24 mouse cellular contexts compared by ENCODE assay signal in the genomic region with DNA sequence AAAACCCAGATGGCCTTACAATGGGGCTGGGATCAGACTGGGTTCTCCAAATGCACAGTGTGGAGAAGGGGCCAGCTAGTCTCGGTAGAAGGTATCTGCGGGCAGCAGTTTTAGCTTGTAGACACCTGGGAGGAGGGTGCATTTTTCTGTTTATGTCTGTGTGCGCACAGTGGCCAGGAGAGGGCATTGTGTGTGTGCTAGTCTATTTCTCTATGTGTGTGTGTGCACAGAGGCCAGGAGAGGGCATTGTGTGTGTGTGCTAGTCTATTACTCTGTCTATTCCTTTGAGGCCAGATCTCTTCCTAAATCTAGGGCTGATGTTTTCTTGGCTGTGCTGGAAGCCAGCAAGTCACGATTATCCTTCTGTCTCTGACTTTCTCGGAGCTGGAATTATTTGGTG. TPM values are rescaled to one million over a fixed set of nuclear protein-coding genes. Genes with fewer than 3 reads are reported as not detected.
DNase-seq lines count a peak whose midpoint lies in the region; ATAC-seq and TF ChIP-seq lines count a peak whose summit lies in the region.
"Had no signal": no experiment of that assay in that cellular context is flagged by ENCODE, and none has a peak within 500 bp of the region (broad histone marks: within the 10 kb centered on the region; RNA-seq: fewer than 3 reads in every experiment).

No protein-coding gene starts in this region.

- H3K4me2 ChIP-seq in heart, postnatal 0 days (ENCODE audit: low read depth, low read length), result no peak overlapping the region
- no peak overlapping the region for H3K4me2 ChIP-seq in heart, embryonic 11.5 days
- no peak overlapping the region for H3K4me2 ChIP-seq in liver, embryonic 11.5 days
- H3K4me2 ChIP-seq in CH12.LX (ENCODE audit: insufficient read depth, low read depth, poor library complexity, severe bottlenecking), result no peak overlapping the region
- H3K4me2 ChIP-seq: forebrain, embryonic 12.5 days; hindbrain, embryonic 15.5 days; midbrain, embryonic 11.5 days had no signal

- H3K9me3 ChIP-seq in heart, postnatal 0 days (replicated peaks; ENCODE audit: control insufficient read depth, low read length), result no peaks in the 10 kb centered on the region
- H3K9me3 ChIP-seq in heart, embryonic 11.5 days (replicated peaks; ENCODE audit: control insufficient read depth, low read length), result no peaks in the 10 kb centered on the region
- H3K9me3 ChIP-seq in liver, embryonic 11.5 days (ENCODE audit: control insufficient read depth, low read length), result no peaks in the 10 kb centered on the region
- peaks cover 4% of the 10 kb centered on the region for H3K9me3 ChIP-seq in CH12.LX (replicated peaks; ENCODE audit: low read length)
- H3K9me3 ChIP-seq in forebrain, embryonic 10.5 days, result no peaks in the 10 kb centered on the region
- H3K9me3 ChIP-seq: embryonic facial prominence, embryonic 10.5 days; forebrain, embryonic 12.5 days; heart, embryonic 10.5 days; hindbrain, embryonic 15.5 days had no signal

- no peak for TF ChIP-seq EP300 in heart, postnatal 0 days (IDR thresholded peaks at IDR 0.05; ENCODE audit: low read depth)
- no peak for TF ChIP-seq EP300 in CH12.LX (IDR thresholded peaks at IDR 0.05; ENCODE audit: low read length)

- no peak for DNase-seq in heart, postnatal 0 days (ENCODE audit: low spot score)
- no peak for DNase-seq in liver, adult 2 months (ENCODE audit: extremely low read depth, low read depth, low spot score)
- no peak for DNase-seq in liver, embryonic 11.5 days (ENCODE audit: low spot score)
- peak; percentile 3 for DNase-seq in CH12.LX (ENCODE audit: extremely low read depth)
- no peak for DNase-seq in forebrain, embryonic 10.5 days (ENCODE audit: extremely low spot score, low spot score)
- DNase-seq in cerebellum, postnatal 4 days (ENCODE audit: low spot score in 2 of 2), result no peak
- DNase-seq: adrenal gland, postnatal 10 days; cerebellum, postnatal 14 days; gastrocnemius, postnatal 36 days; heart, postnatal 14 days; kidney, adult 8-10 months; lung, postnatal 4 days; right cerebral cortex, postnatal 4 days; thymus, postnatal 14 days had no signal

- H3K4me3 ChIP-seq in heart, postnatal 0 days (ENCODE audit: low read depth, low read length), result no peak overlapping the region
- no peak overlapping the region for H3K4me3 ChIP-seq in heart, embryonic 11.5 days (ENCODE audit: low read depth, low read length)
- H3K4me3 ChIP-seq in liver, adult 2 months (ENCODE audit: insufficient read depth, low read depth, low read length), result no peak overlapping the region
- H3K4me3 ChIP-seq in liver, embryonic 11.5 days (ENCODE audit: low read depth, low read length), result no peak overlapping the region
- H3K4me3 ChIP-seq in CH12.LX (replicated peaks in 1 of 3; ENCODE audit: low read depth in 2 of 3, low read length in 2 of 3, poor library complexity in 1 of 3), result no peak overlapping the region
- H3K4me3 ChIP-seq in forebrain, embryonic 10.5 days, result no peak overlapping the region
- H3K4me3 ChIP-seq: embryonic facial prominence, embryonic 10.5 days; forebrain, embryonic 12.5 days; heart, embryonic 10.5 days; hindbrain, embryonic 15.5 days had no signal

- TF ChIP-seq RAD21 in CH12.LX (IDR thresholded peaks at IDR 0.05; ENCODE audit: low read depth, low read length), result no peak; the same call in 1 of the 2 replicates

- H3K36me3 ChIP-seq in heart, postnatal 0 days (replicated peaks; ENCODE audit: control insufficient read depth, insufficient read depth, low read length), result no peaks in the 10 kb centered on the region
- no peaks in the 10 kb centered on the region for H3K36me3 ChIP-seq in heart, embryonic 11.5 days (ENCODE audit: control insufficient read depth, insufficient read depth, low read length)
- peaks cover 3% of the 10 kb centered on the region; the same call in 1 of the 2 replicates for H3K36me3 ChIP-seq in liver, adult 2 months (ENCODE audit: control insufficient read depth, insufficient read depth, low read length)
- H3K36me3 ChIP-seq in liver, embryonic 11.5 days (ENCODE audit: control insufficient read depth, insufficient read depth, low read length), result no peaks in the 10 kb centered on the region
- no peaks in the 10 kb centered on the region for H3K36me3 ChIP-seq in CH12.LX (replicated peaks in 1 of 2; ENCODE audit: control insufficient read depth in 1 of 2, insufficient read depth in 1 of 2, low read length in 1 of 2)
- H3K36me3 ChIP-seq in forebrain, embryonic 10.5 days (replicated peaks), result no peaks in the 10 kb centered on the region
- H3K36me3 ChIP-seq: embryonic facial prominence, embryonic 10.5 days; forebrain, embryonic 12.5 days; heart, embryonic 10.5 days; hindbrain, embryonic 15.5 days had no signal

- no peaks in the 10 kb centered on the region for H3K79me2 ChIP-seq in liver, adult 2 months (ENCODE audit: control insufficient read depth, insufficient read depth, low read length)
- no peaks in the 10 kb centered on the region for H3K79me2 ChIP-seq in CH12.LX (replicated peaks; ENCODE audit: control insufficient read depth, extremely low read depth, insufficient read depth, poor library complexity, severe bottlenecking)

- H3K9ac ChIP-seq in heart, postnatal 0 days (replicated peaks; ENCODE audit: low read depth, low read length), result no peak overlapping the region
- H3K9ac ChIP-seq in heart, embryonic 11.5 days (ENCODE audit: low read depth, low read length), result no peak overlapping the region
- no peak overlapping the region for H3K9ac ChIP-seq in liver, adult 2 months (ENCODE audit: low read depth, low read length)
- no peak overlapping the region for H3K9ac ChIP-seq in liver, embryonic 11.5 days (ENCODE audit: low read depth, low read length)
- no peak overlapping the region for H3K9ac ChIP-seq in CH12.LX (ENCODE audit: insufficient read depth, low read depth)
- H3K9ac ChIP-seq: forebrain, embryonic 12.5 days; hindbrain, embryonic 15.5 days had no signal

- peak; percentile 14; the same call in 1 of the 2 replicates for TF ChIP-seq CTCF in heart, postnatal 0 days (IDR thresholded peaks at IDR 0.05; ENCODE audit: low read depth)
- peak; percentile 6; the same call in 1 of the 2 replicates for TF ChIP-seq CTCF in liver, adult 2 months (IDR thresholded peaks at IDR 0.05; ENCODE audit: low read depth, low read length)
- peak in 1 of 2 experiments; percentile 49; a peak in 2 of 4 replicates for TF ChIP-seq CTCF in CH12.LX (conservative IDR thresholded peaks at IDR 0.05 in 1 of 2, IDR thresholded peaks at IDR 0.05 in 1 of 2; ENCODE audit: low read depth in 2 of 2, low read length in 2 of 2)

- no peaks in the 10 kb centered on the region for H3K27me3 ChIP-seq in heart, postnatal 0 days (ENCODE audit: control insufficient read depth, insufficient read depth, low read length)
- no peaks in the 10 kb centered on the region for H3K27me3 ChIP-seq in heart, embryonic 11.5 days (ENCODE audit: control insufficient read depth, insufficient read depth, low read length)
- H3K27me3 ChIP-seq in liver, adult 2 months (ENCODE audit: control insufficient read depth, insufficient read depth, low read length), result no peaks in the 10 kb centered on the region
- H3K27me3 ChIP-seq in liver, embryonic 11.5 days (replicated peaks; ENCODE audit: control insufficient read depth, insufficient read depth, low read length), result no peaks in the 10 kb centered on the region; the same call in 1 of the 2 replicates
- no peaks in the 10 kb centered on the region for H3K27me3 ChIP-seq in CH12.LX (replicated peaks)
- H3K27me3 ChIP-seq in forebrain, embryonic 10.5 days (ENCODE audit: poor library complexity, severe bottlenecking), result no peaks in the 10 kb centered on the region
- H3K27me3 ChIP-seq: forebrain, embryonic 12.5 days; hindbrain, embryonic 15.5 days had no signal

- in situ Hi-C loops in CH12.LX (cut with MboI; ENCODE audit: low pct_ligation_motif_present, low pct_unique_long_range_greater_than_20kb, low sequenced_read_pairs), result no loop called here

- WGBS in heart, postnatal 0 days, result 69% methylated on average over 5 of the region's 5 CpGs
- WGBS in heart, embryonic 11.5 days (ENCODE audit: insufficient replicate concordance), result 66% methylated on average over 5 of the region's 5 CpGs
- 83% methylated on average over 5 of the region's 5 CpGs for WGBS in liver, adult 2 months
- 78% methylated on average over 5 of the region's 5 CpGs for WGBS in liver, embryonic 11.5 days
- WGBS in forebrain, embryonic 10.5 days, result 84% methylated on average over 5 of the region's 5 CpGs

- H3K4me1 ChIP-seq in heart, postnatal 0 days (ENCODE audit: control insufficient read depth, insufficient read depth), result no peaks in the 10 kb centered on the region
- H3K4me1 ChIP-seq in heart, embryonic 11.5 days (ENCODE audit: control insufficient read depth, insufficient read depth, low read length), result no peaks in the 10 kb centered on the region
- no peaks in the 10 kb centered on the region for H3K4me1 ChIP-seq in liver, adult 2 months (ENCODE audit: control insufficient read depth, insufficient read depth, low read length)
- H3K4me1 ChIP-seq in liver, embryonic 11.5 days (replicated peaks; ENCODE audit: control insufficient read depth, insufficient read depth, low read length), result no peaks in the 10 kb centered on the region
- no peaks in the 10 kb centered on the region for H3K4me1 ChIP-seq in CH12.LX (ENCODE audit: control insufficient read depth in 1 of 2, insufficient read depth in 2 of 2)
- H3K4me1 ChIP-seq in forebrain, embryonic 10.5 days, result 0 out of 2 replicates have a peak, but pooled peaks cover 5% of the 10 kb centered on the region
- H3K4me1 ChIP-seq: forebrain, embryonic 12.5 days; heart, embryonic 10.5 days; hindbrain, embryonic 15.5 days had no signal

- no peak for TF ChIP-seq POLR2A in liver, adult 2 months (IDR thresholded peaks at IDR 0.05; ENCODE audit: extremely low read depth, insufficient read depth, low read length)
- TF ChIP-seq POLR2A in CH12.LX (IDR thresholded peaks at IDR 0.05; ENCODE audit: low read depth, low read length), result no peak

- ATAC-seq in heart, postnatal 0 days (ENCODE audit: insufficient read depth, low read depth), result no peak
- ATAC-seq in heart, embryonic 11.5 days (replicated peaks; ENCODE audit: insufficient number of reproducible peaks, low FRiP score, low TSS enrichment), result no peak
- no peak for ATAC-seq in liver, embryonic 11.5 days (replicated peaks; ENCODE audit: low FRiP score)
- peak; percentile 58; the same call in 1 of the 2 replicates for ATAC-seq in common myeloid progenitor, adult 5-6 weeks (replicated peaks; ENCODE audit: low read depth, poor library complexity, severe bottlenecking)
- ATAC-seq: activated CD4-positive, CD25-positive, alpha-beta regulatory T cell, adult 4 months had no signal

- no peak overlapping the region for H3K27ac ChIP-seq in heart, postnatal 0 days (ENCODE audit: low read depth)
- no peak overlapping the region for H3K27ac ChIP-seq in heart, embryonic 11.5 days (ENCODE audit: low read depth, low read length)
- no peak overlapping the region for H3K27ac ChIP-seq in liver, adult 2 months (replicated peaks; ENCODE audit: insufficient read depth, low read depth, low read length)
- H3K27ac ChIP-seq in liver, embryonic 11.5 days (ENCODE audit: low read depth, low read length), result no peak overlapping the region
- no peak overlapping the region for H3K27ac ChIP-seq in CH12.LX (ENCODE audit: insufficient read depth, low read depth)
- no peak overlapping the region for H3K27ac ChIP-seq in forebrain, embryonic 10.5 days
- H3K27ac ChIP-seq: embryonic facial prominence, embryonic 10.5 days; forebrain, embryonic 12.5 days; heart, embryonic 10.5 days; hindbrain, embryonic 15.5 days had no signal

- dilution Hi-C loops in CH12.LX (cut with MboI; ENCODE audit: extremely low pct_ligation_motif_present, extremely low pct_unique_long_range_greater_than_20kb, low sequenced_read_pairs), result no loop called here

RNA-seq across cellular contexts. Expression of gene Pitx2, which starts 58.8 kb away (rescaled TPM):
- total RNA-seq in heart, postnatal 0 days (2014; rRNA removed; ENCODE audit: low replicate concordance), result 3.9 and 4.1 TPM in 2 replicates
- polyA plus RNA-seq in heart, postnatal 0 days (2015; fragmentation: Nextera tagmentation; extraction: Ambion mirVana), result 11.7 and 13.0 TPM in 2 replicates
- polyA plus RNA-seq in heart, embryonic 11.5 days (2014; fragmentation: Nextera tagmentation; extraction: Ambion mirVana), result 32.7 and 32.8 TPM in 2 replicates
- total RNA-seq in liver, adult 2 months (2014; rRNA removed), result 0.18 TPM in 1 of 2 replicates, not detected in the other
- not detected in 2 replicates for polyA plus RNA-seq in liver, adult 2 months (2012; rRNA removed)
- polyA plus RNA-seq in liver, embryonic 11.5 days (2014; fragmentation: Nextera tagmentation; extraction: Ambion mirVana), result 17.7 and 23.1 TPM in 2 replicates
- total RNA-seq in CH12.LX (2012; rRNA removed) (not detected in 2 replicates), CH12.LX (2014; rRNA removed) (not detected in 2 replicates)
- polyA plus RNA-seq in CH12.LX (2012; ENCODE audit: insufficient read length, low read depth), result not detected in 2 replicates
- total RNA-seq in common myeloid progenitor, adult 5-6 weeks (2017), result 0.41 TPM in 1 of 2 replicates, not detected in the other
- 11.1 and 15.3 TPM in 2 replicates for polyA plus RNA-seq in forebrain, embryonic 10.5 days (2016; fragmentation: Nextera tagmentation; extraction: Ambion mirVana)
- total RNA-seq: layer of hippocampus, postnatal 10 days; monocyte, adult 5-6 weeks had no signal
- polyA plus RNA-seq: activated CD4-positive, CD25-positive, alpha-beta regulatory T cell, adult 4 months had no signal

Comparison
In these comparisons a context has a peak if more than half of its experiments do, and no peak if none do; other contexts are left out.
1. RNA of gene Pitx2, which starts 58.8 kb away (polyA plus RNA-seq): 32.7 to 32.8 TPM in heart, embryonic 11.5 days, 17.7 to 23.1 TPM in liver, embryonic 11.5 days, 11.7 to 13.0 TPM in heart, postnatal 0 days and 11.1 to 15.3 TPM in forebrain, embryonic 10.5 days; not detected in liver, adult 2 months and not detected in CH12.LX; every median in the first group is over 10 times any median in the second.